Mouse (Mus musculus) heart, embryonic 13.5 days (tissue): Measurements from ENCODE around the gene Smg9. TPM values are rescaled to one million over a fixed set of nuclear protein-coding genes. Genes with fewer than 3 reads are reported as not detected.

Source experiments
- ATAC-seq: fragments of 200-750 bp; cut with Nextera tagmentation; 2 replicates; pipeline ENCODE4 v1.8.0; 2017; ENCODE audit warnings: moderate TSS enrichment; ENCODE audit not compliant: insufficient number of reproducible peaks, low FRiP score, low TSS enrichment; ENCODE audit errors: extremely low read depth
- H3K27ac ChIP-seq: fragments of 300-500 bp; sonication (generic); replicated peaks from 2 replicates; pipeline ENCODE4 v1.5.1; 2015; ENCODE audit warnings: moderate library complexity, mild to moderate bottlenecking, inconsistent platforms
- H3K27me3 ChIP-seq: fragments of 300-500 bp; sonication (generic); replicated peaks from 2 replicates; pipeline ENCODE4 v1.6.1; 2015; ENCODE audit warnings: mild to moderate bottlenecking, inconsistent platforms
- H3K36me3 ChIP-seq: fragments of 300-500 bp; sonication (generic); 2 replicates; pipeline ENCODE4 v1.6.1; 2015; ENCODE audit warnings: mild to moderate bottlenecking, inconsistent platforms
- H3K4me1 ChIP-seq: fragments of 300-500 bp; sonication (generic); 2 replicates; pipeline ENCODE4 v1.6.1; 2015; ENCODE audit warnings: inconsistent platforms
- H3K4me2 ChIP-seq: fragments of 300-500 bp; sonication (generic); 2 replicates; pipeline ENCODE4 v1.6.1; 2015; ENCODE audit warnings: inconsistent platforms, mild to moderate bottlenecking, moderate library complexity
- H3K4me3 ChIP-seq: fragments of 300-500 bp; sonication (generic); 2 replicates; pipeline ENCODE4 v1.5.1; 2015; ENCODE audit warnings: moderate library complexity, mild to moderate bottlenecking, inconsistent platforms
- H3K9ac ChIP-seq: fragments of 300-500 bp; sonication (generic); 2 replicates; pipeline ENCODE4 v1.6.1; 2015; ENCODE audit warnings: inconsistent platforms, mild to moderate bottlenecking, moderate library complexity
- H3K9me3 ChIP-seq: fragments of 300-500 bp; sonication (generic); 2 replicates; pipeline ENCODE4 v1.6.1; 2016; ENCODE audit warnings: inconsistent platforms
- WGBS: fragments of 180-500 bp; shearing (Covaris S2); methylation state at CpG from one replicate; pipeline ENCODE4 v1.1.7; 2015; ENCODE audit warnings: mixed read lengths; 5-methylcytosine and 5-hydroxymethylcytosine counted together
- polyA plus RNA-seq: library from polyadenylated mRNA; unstranded; fragments of >200 nt; fragmentation: Nextera tagmentation; extraction: Ambion mirVana; gene quantifications from 2 replicates; pipeline ENCODE4 v1.2.1, GENCODE M21; 2015

Gene Smg9
- polyA plus RNA-seq, 1 experiment from 2014 or later: 19.3 TPM

- Histone ChIP-seq H3K36me3 (no peaks in the 10 kb centered on the region), H3K27ac (no peak overlapping the region), H3K9me3 (no peaks in the 10 kb centered on the region), H3K4me3 (0 out of 2 replicates have a peak overlapping the region, but pooled peaks have one; percentile 11), H3K4me2 (peak overlapping the region; percentile 71), H3K4me1 (peaks cover 31% of the 10 kb centered on the region), H3K9ac (no peak overlapping the region; the same call in 1 of the 2 replicates), H3K27me3 (peaks cover 19% of the 10 kb centered on the region; the same call in 1 of the 2 replicates)
- no peak for ATAC-seq
- WGBS: 69% methylated on average over 10 of the region's 10 CpGs
These were observed 21.2 kb upstream of the Smg9 start for GRCm38 (mm10) chr7:24378049-24378701.

DNA sequence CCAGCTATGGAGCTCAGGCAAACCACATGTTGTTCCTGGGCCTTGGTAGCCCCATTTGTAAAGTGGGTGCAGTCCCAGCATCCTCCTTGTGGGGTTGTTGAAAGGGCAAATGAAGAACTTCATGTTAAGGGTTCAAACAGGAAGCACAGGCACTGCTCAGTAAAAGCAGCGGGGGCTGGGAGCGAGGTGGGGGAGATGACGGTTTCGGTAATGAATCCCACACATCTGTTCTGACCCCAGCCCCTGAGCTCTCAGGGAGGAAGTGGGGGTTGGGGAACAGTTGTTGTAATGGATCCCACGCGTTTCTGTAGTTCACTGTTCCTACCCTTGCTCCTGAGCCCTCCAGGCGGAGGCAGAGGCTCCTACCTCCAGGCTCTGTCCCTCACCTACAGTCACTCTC lies 19.5 kb upstream of the Smg9 start:
- peaks cover 22% of the 10 kb centered on the region for H3K4me1 ChIP-seq
- whole genome bisulfite sequencing: 42% methylated on average over 7 of the region's 7 CpGs
- peak overlapping the region; percentile 18; the same call in 1 of the 2 replicates for H3K4me2 ChIP-seq
- no peaks in the 10 kb centered on the region for H3K36me3 ChIP-seq
- H3K4me3 ChIP-seq: no peak overlapping the region
- H3K9me3 ChIP-seq: no peaks in the 10 kb centered on the region
- no peak overlapping the region for H3K27ac ChIP-seq
- no peak overlapping the region for H3K9ac ChIP-seq
- peaks cover 35% of the 10 kb centered on the region; the same call in 1 of the 2 replicates for H3K27me3 ChIP-seq
- ATAC-seq: no peak

DNA sequence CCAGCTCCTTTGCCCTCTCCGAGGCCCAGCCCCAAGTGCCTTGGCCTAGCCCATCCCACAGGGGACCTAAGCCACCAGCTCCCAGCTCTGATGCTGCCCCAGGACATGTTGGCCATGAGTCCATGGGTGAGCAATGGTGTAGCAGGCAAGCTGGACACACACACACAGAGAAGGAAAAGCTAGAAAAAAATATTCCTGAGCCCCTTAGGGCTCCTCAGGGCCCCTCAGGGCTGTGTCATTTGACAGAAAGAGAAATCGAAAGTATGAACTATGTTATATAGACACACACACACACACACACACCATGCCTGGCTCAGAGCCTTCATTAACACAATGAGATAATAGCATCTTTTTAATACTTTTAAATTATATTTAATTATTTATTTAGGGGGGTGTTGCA lies 19.0 kb upstream of the Smg9 start:
- H3K4me3 ChIP-seq: no peak overlapping the region
- no peaks in the 10 kb centered on the region for H3K36me3 ChIP-seq
- peaks cover 22% of the 10 kb centered on the region for H3K4me1 ChIP-seq
- H3K9ac ChIP-seq: no peak overlapping the region
- H3K27me3 ChIP-seq: peaks cover 35% of the 10 kb centered on the region; the same call in 1 of the 2 replicates
- no peak for ATAC-seq
- 65% methylated on average over 2 of the region's 2 CpGs for WGBS
- peak overlapping the region; percentile 18; the same call in 1 of the 2 replicates for H3K4me2 ChIP-seq
- H3K27ac ChIP-seq: no peak overlapping the region
- no peaks in the 10 kb centered on the region for H3K9me3 ChIP-seq

DNA sequence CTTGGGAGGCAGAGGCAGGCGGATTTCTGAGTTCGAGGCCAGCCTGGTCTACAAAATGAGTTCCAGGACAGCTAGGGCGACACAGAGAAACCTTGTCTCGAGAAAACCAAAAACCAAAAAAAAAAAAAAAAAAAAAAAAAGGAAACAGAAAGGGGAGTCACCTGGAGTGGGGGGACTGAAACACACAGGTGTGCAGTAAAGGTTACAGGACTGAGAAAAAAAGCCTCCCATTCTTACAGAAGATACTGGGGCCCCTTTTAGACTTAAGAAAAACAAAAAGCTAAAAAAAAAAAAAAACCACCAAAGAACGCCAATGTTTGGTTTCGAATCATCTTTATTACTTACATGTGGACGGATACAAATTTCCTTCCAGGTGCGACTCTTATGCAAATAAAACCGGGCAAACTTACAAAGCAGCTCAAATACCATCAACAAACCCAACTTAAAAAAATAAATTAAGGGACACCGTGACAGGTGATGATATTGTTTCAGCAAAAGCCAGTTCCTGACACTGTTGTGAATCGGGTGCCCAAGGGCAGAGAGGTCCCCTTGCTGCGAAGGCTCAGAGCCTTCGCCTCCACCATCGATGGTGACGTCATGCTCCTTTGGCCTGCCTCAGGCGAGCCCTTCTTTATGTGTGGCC lies 16.6 kb upstream of the Smg9 start:
- WGBS: 79% methylated on average over 16 of the region's 16 CpGs
- Histone ChIP-seq H3K27me3 (peaks cover 26% of the 10 kb centered on the region; the same call in 1 of the 2 replicates), H3K4me3 (no peak overlapping the region), H3K9ac (no peak overlapping the region), H3K36me3 (no peaks in the 10 kb centered on the region), H3K4me2 (peak overlapping the region; percentile 16; the same call in 1 of the 2 replicates), H3K27ac (no peak overlapping the region), H3K4me1 (peaks cover 11% of the 10 kb centered on the region; the same call in 1 of the 2 replicates), H3K9me3 (no peaks in the 10 kb centered on the region)
- ATAC-seq: no peak

DNA sequence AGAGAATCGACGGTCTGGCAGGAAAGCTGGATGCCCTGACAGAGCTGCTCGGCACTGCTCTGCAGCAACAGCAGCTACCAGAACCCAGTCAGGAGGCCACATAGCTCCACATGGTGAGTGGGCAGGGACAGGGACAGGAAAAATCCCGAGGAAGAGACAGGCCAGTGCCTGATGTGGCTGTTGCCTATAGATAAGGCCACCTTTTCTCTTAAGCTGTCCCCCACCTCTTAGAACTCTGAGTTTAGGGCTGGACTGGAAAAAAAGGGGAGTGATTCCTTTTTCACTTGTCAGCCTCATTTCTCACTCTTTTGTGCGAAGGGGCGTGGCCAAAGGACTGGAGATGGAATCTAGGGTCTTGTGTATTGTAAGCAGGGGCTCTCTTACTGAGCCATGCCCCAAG lies 15.3 kb upstream of the Smg9 start:
- H3K27ac ChIP-seq: peak overlapping the region; percentile 24; the same call in 1 of the 2 replicates
- H3K4me2 ChIP-seq: peak overlapping the region; percentile 16; the same call in 1 of the 2 replicates
- no peak overlapping the region for H3K4me3 ChIP-seq
- peaks cover 8% of the 10 kb centered on the region; the same call in 1 of the 2 replicates for H3K4me1 ChIP-seq
- no peak; the same call in 1 of the 2 replicates for ATAC-seq
- H3K36me3 ChIP-seq: no peaks in the 10 kb centered on the region
- H3K9ac ChIP-seq: no peak overlapping the region
- 50% methylated on average over 6 of the region's 6 CpGs for WGBS
- peaks cover 23% of the 10 kb centered on the region; the same call in 1 of the 2 replicates for H3K27me3 ChIP-seq
- H3K9me3 ChIP-seq: no peaks in the 10 kb centered on the region

DNA sequence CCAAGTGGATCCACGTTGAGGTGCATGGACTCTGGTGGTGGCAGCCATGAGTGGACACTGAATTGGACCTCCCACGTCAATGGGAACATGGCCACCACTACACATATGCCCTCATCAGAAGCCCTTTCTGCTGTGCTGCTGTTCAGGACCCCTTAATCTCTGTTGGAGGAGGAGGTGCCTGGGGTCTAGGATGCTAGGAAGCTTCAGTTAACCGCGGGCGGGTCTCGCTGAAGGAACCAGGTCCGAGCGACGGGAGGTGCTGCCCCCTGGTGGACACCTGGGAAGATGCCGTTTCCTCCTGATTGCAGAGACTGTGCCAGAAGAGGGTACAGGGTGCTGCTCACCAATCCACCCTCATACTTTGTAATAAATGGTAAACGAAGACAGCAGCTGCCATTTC lies 14.6 kb upstream of the Smg9 start:
- WGBS: 9% methylated on average over 11 of the region's 11 CpGs
- ATAC-seq: no peak
- Histone ChIP-seq H3K9me3 (no peaks in the 10 kb centered on the region), H3K27ac (no peak overlapping the region), H3K4me3 (0 out of 2 replicates have a peak overlapping the region, but pooled peaks have one; percentile 9), H3K36me3 (no peaks in the 10 kb centered on the region), H3K27me3 (peaks cover 23% of the 10 kb centered on the region; the same call in 1 of the 2 replicates), H3K4me1 (peaks cover 5% of the 10 kb centered on the region; the same call in 1 of the 2 replicates), H3K9ac (no peak overlapping the region), H3K4me2 (peak overlapping the region; percentile 53)

- no peaks in the 10 kb centered on the region for H3K4me1 ChIP-seq
- H3K27me3 ChIP-seq: peaks cover 20% of the 10 kb centered on the region; the same call in 1 of the 2 replicates
- no peak overlapping the region for H3K4me2 ChIP-seq
- 68% methylated on average over 10 of the region's 10 CpGs for WGBS
- H3K9ac ChIP-seq: no peak overlapping the region
- H3K27ac ChIP-seq: no peak overlapping the region
- no peaks in the 10 kb centered on the region for H3K9me3 ChIP-seq
- no peak overlapping the region for H3K4me3 ChIP-seq
- ATAC-seq: no peak
- H3K36me3 ChIP-seq: no peaks in the 10 kb centered on the region
These were observed 12.3 kb upstream of the Smg9 start for GRCm38 (mm10) chr7:24387059-24387556.

DNA sequence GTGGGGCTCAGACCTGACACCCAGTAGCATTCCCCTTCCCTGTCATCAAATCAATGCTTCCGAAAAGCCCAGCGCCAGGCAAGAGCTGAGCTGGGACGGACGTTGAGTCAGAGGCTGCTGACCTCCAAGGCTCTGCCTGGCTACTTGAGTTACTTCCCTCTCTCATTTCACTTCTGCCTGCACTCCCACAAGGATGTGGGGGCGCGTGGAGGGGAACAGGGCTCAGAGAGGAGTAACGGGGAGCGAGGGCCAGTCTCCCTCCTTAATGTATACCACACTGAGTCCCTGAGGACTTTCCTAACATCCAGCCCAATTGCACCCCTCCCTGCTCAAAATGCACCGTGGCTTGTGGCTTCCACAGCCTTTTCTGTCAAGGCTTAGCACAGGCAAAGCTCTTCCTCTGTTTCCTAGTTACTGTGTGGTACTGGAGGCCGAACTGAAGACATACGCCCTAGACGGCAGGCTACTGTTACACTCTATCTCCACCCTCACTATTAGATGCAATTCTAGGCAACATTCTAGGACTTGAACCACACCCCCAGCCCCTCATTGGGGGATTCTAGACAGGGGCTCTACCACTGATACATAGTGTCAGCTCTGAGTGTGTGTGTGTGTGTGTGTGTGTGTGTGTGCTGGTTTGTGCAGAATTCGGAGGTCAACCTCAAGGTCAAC lies 9.8 kb upstream of the Smg9 start:
- H3K9ac ChIP-seq: no peak overlapping the region
- 56% methylated on average over 13 of the region's 13 CpGs for WGBS
- H3K4me1 ChIP-seq: no peaks in the 10 kb centered on the region
- H3K36me3 ChIP-seq: no peaks in the 10 kb centered on the region
- no peak overlapping the region for H3K4me3 ChIP-seq
- ATAC-seq: no peak
- H3K9me3 ChIP-seq: no peaks in the 10 kb centered on the region
- peaks cover 1% of the 10 kb centered on the region; the same call in 1 of the 2 replicates for H3K27me3 ChIP-seq
- H3K27ac ChIP-seq: no peak overlapping the region
- H3K4me2 ChIP-seq: no peak overlapping the region

DNA sequence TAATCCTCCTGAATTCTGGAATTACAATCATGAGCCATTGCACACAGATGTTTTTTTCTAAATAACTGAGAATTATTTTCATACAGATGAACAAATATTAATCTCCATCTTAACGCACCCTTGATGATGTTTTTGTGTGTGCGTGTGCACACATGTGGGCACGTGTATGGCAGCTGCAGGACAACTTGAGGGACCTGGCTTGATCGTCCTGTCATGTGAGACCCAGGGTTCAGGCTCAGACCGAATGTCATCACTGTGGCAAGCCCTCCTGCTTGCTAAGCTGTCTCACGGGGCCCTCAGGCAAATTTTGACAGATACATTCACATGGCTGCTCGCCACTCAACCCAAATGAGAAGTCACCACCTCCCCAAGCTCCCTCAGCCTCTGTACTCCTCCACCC lies 8.9 kb upstream of the Smg9 start:
- Histone ChIP-seq H3K36me3 (no peaks in the 10 kb centered on the region), H3K27ac (no peak overlapping the region), H3K4me2 (no peak overlapping the region), H3K4me1 (no peaks in the 10 kb centered on the region), H3K9ac (no peak overlapping the region), H3K9me3 (no peaks in the 10 kb centered on the region), H3K4me3 (no peak overlapping the region), H3K27me3 (no peaks in the 10 kb centered on the region)
- ATAC-seq: no peak
- WGBS: 68% methylated on average over 7 of the region's 7 CpGs

GRCm38 (mm10) chr7:24391077-24391476 lies 8.3 kb upstream of the Smg9 start:
- Histone ChIP-seq H3K4me1 (no peaks in the 10 kb centered on the region), H3K9me3 (no peaks in the 10 kb centered on the region), H3K27me3 (no peaks in the 10 kb centered on the region), H3K4me3 (no peak overlapping the region), H3K4me2 (no peak overlapping the region), H3K36me3 (no peaks in the 10 kb centered on the region), H3K27ac (no peak overlapping the region), H3K9ac (no peak overlapping the region)
- no peak for ATAC-seq
- WGBS: 33% methylated on average over 5 of the region's 5 CpGs

GRCm38 (mm10) chr7:24391687-24392086 lies 7.7 kb upstream of the Smg9 start:
- H3K27ac ChIP-seq: no peak overlapping the region
- no peak overlapping the region for H3K4me3 ChIP-seq
- H3K4me1 ChIP-seq: no peaks in the 10 kb centered on the region
- H3K4me2 ChIP-seq: no peak overlapping the region
- 61% methylated on average over 2 of the region's 2 CpGs for WGBS
- H3K9me3 ChIP-seq: no peaks in the 10 kb centered on the region
- no peaks in the 10 kb centered on the region for H3K27me3 ChIP-seq
- ATAC-seq: no peak
- no peaks in the 10 kb centered on the region for H3K36me3 ChIP-seq
- no peak overlapping the region for H3K9ac ChIP-seq
